Mouse (Mus musculus): Measurements from ENCODE around the gene Ggps1. TPM values are rescaled to one million over a fixed set of nuclear protein-coding genes. Genes with fewer than 3 reads are reported as not detected.
"Not testable (repeated sequence)": the region's sequence is repeated elsewhere in the genome, so short reads cannot be mapped to it uniquely, and the experiment has no call there.

Gene Ggps1
- polyA plus RNA-seq, 1 experiment from 2014 or later = 51.6 TPM

GRCm38 (mm10) chr13:14021417-14021816, 41.9 kb downstream of the Ggps1 start:
- not testable (repeated sequence) for H3K27ac ChIP-seq (ENCODE audit: low read length); H3K4me1 ChIP-seq (ENCODE audit: insufficient read depth, low read length); H3K9ac ChIP-seq (replicated peaks; ENCODE audit: low read length); H3K27me3 ChIP-seq (ENCODE audit: insufficient read depth, low read length); ATAC-seq (ENCODE audit: low FRiP score, low TSS enrichment); H3K9me3 ChIP-seq (ENCODE audit: low read length); H3K4me2 ChIP-seq (replicated peaks; ENCODE audit: low read depth, low read length); H3K4me3 ChIP-seq (ENCODE audit: low read length)
- WGBS = 50% methylated on average over 7 of the region's 12 CpGs
- peaks cover 10% of the 10 kb centered on the region for H3K36me3 ChIP-seq (ENCODE audit: insufficient read depth, low read length)

- Histone ChIP-seq H3K27me3 (ENCODE audit: insufficient read depth, low read length) (no peaks in the 10 kb centered on the region), H3K9ac (replicated peaks; ENCODE audit: low read length) (no peak overlapping the region), H3K36me3 (ENCODE audit: insufficient read depth, low read length) (peaks cover 18% of the 10 kb centered on the region), H3K27ac (ENCODE audit: low read length) (no peak overlapping the region), H3K4me2 (replicated peaks; ENCODE audit: low read depth, low read length) (no peak overlapping the region), H3K4me1 (ENCODE audit: insufficient read depth, low read length) (no peaks in the 10 kb centered on the region), H3K4me3 (ENCODE audit: low read length) (no peak overlapping the region), H3K9me3 (ENCODE audit: low read length) (no peaks in the 10 kb centered on the region)
- WGBS = 94% methylated on average over 3 of the region's 3 CpGs
- no peak for ATAC-seq (ENCODE audit: low FRiP score, low TSS enrichment)
Measured at GRCm38 (mm10) chr13:14018852-14019251, 44.4 kb downstream of the Ggps1 start.

DNA sequence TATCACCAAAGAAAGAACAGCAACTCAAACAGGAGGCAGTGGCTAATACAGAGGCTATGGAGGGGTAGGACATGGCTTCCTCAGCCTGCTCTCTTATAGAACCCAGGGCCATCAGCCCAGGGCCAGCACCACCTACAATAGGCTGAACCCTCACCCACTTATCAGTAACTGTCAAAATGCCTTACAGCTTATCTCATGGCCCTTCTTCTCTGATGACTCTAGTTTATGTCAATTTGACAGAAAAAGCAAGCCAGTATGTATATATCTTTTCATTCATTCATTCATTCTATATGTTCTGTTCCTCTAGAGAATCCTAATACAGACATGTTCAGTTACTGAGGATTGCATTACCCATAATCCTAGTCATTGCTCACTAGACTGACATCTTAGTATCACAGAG, 45.0 kb downstream of the Ggps1 start:
- Histone ChIP-seq H3K9ac (replicated peaks; ENCODE audit: low read length) (no peak overlapping the region), H3K27me3 (ENCODE audit: insufficient read depth, low read length) (no peaks in the 10 kb centered on the region), H3K9me3 (ENCODE audit: low read length) (no peaks in the 10 kb centered on the region), H3K4me2 (replicated peaks; ENCODE audit: low read depth, low read length) (no peak overlapping the region), H3K27ac (ENCODE audit: low read length) (no peak overlapping the region), H3K4me1 (ENCODE audit: insufficient read depth, low read length) (no peaks in the 10 kb centered on the region), H3K36me3 (ENCODE audit: insufficient read depth, low read length) (peaks cover 21% of the 10 kb centered on the region), H3K4me3 (ENCODE audit: low read length) (no peak overlapping the region)
- ATAC-seq (ENCODE audit: low FRiP score, low TSS enrichment) = no peak

DNA sequence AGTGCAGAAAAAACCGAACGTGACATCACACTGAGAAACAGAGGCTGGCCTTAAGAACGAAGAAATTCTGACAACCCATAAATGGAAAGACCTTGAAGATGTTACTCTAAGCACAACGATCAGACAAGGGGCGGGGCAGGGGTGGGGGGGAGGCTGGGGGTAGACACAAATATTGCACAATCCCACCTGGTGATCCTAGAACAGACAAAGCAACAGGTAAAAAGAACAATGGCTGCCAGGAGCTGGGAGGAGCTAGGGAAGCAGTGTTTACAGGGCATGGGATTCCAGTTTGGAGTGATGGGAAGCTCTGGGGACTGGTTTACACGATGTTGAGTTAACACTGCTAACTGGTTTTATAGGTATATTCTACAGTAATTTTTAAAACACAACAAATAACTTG, 47.7 kb downstream of the Ggps1 start:
- Histone ChIP-seq H3K36me3 (ENCODE audit: insufficient read depth, low read length) (peaks cover 24% of the 10 kb centered on the region), H3K9me3 (ENCODE audit: low read length) (no peaks in the 10 kb centered on the region), H3K4me1 (ENCODE audit: insufficient read depth, low read length) (no peaks in the 10 kb centered on the region), H3K27me3 (ENCODE audit: insufficient read depth, low read length) (no peaks in the 10 kb centered on the region), H3K4me3 (ENCODE audit: low read length) (no peak overlapping the region), H3K27ac (ENCODE audit: low read length) (no peak overlapping the region), H3K9ac (replicated peaks; ENCODE audit: low read length) (no peak overlapping the region), H3K4me2 (replicated peaks; ENCODE audit: low read depth, low read length) (no peak overlapping the region)
- no peak for ATAC-seq (ENCODE audit: low FRiP score, low TSS enrichment)
- 94% methylated on average over 6 of the region's 6 CpGs for WGBS

- no peak for ATAC-seq (ENCODE audit: low FRiP score, low TSS enrichment)
- Histone ChIP-seq H3K4me1 (ENCODE audit: insufficient read depth, low read length) (no peaks in the 10 kb centered on the region), H3K9ac (replicated peaks; ENCODE audit: low read length) (no peak overlapping the region), H3K27me3 (ENCODE audit: insufficient read depth, low read length) (no peaks in the 10 kb centered on the region), H3K4me2 (replicated peaks; ENCODE audit: low read depth, low read length) (no peak overlapping the region), H3K36me3 (ENCODE audit: insufficient read depth, low read length) (peaks cover 23% of the 10 kb centered on the region), H3K27ac (ENCODE audit: low read length) (no peak overlapping the region), H3K9me3 (ENCODE audit: low read length) (no peaks in the 10 kb centered on the region), H3K4me3 (ENCODE audit: low read length) (no peak overlapping the region)
- WGBS = 90% methylated on average over 4 of the region's 4 CpGs
Measured at GRCm38 (mm10) chr13:14014540-14014939, 48.7 kb downstream of the Ggps1 start.

GRCm38 (mm10) chr13:14014001-14014400, 49.3 kb downstream of the Ggps1 start:
- H3K9ac ChIP-seq (replicated peaks; ENCODE audit: low read length) = no peak overlapping the region
- H3K4me3 ChIP-seq (ENCODE audit: low read length) = no peak overlapping the region
- H3K4me1 ChIP-seq (ENCODE audit: insufficient read depth, low read length) = no peaks in the 10 kb centered on the region
- H3K4me2 ChIP-seq (replicated peaks; ENCODE audit: low read depth, low read length) = no peak overlapping the region
- no peak overlapping the region for H3K27ac ChIP-seq (ENCODE audit: low read length)
- WGBS = 95% methylated on average over 2 of the region's 2 CpGs
- ATAC-seq (ENCODE audit: low FRiP score, low TSS enrichment) = no peak
- peaks cover 20% of the 10 kb centered on the region for H3K36me3 ChIP-seq (ENCODE audit: insufficient read depth, low read length)
- no peaks in the 10 kb centered on the region for H3K27me3 ChIP-seq (ENCODE audit: insufficient read depth, low read length)
- H3K9me3 ChIP-seq (ENCODE audit: low read length) = no peaks in the 10 kb centered on the region

DNA sequence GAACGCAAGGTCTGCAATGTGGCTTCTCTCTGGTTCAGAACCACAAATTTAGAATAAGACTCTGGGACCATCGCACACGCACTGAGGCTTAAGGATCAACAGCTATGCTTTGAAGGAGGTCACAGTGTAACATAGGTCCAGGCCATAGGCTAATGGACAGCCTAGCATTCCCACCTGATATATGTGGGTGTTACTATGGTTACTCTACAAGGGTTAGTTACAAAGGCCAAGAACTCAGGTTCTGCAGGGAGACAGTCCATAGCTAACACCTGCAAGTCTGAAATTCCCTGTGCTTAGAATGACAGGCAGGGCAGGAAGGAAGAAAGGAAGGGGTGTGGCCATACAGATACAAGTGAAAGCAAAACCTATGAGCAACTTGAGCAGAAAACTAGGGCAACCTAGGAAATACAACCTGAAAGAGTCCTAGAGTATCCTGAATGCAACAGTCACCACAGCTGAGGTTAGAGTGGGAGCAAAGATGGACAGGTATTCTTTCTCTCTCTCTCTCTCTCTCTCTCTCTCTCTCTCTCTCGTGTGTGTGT, 51.8 kb downstream of the Ggps1 start:
- Histone ChIP-seq H3K36me3 (ENCODE audit: insufficient read depth, low read length) (peaks cover 19% of the 10 kb centered on the region), H3K4me3 (ENCODE audit: low read length) (no peak overlapping the region), H3K9ac (replicated peaks; ENCODE audit: low read length) (no peak overlapping the region), H3K27ac (ENCODE audit: low read length) (no peak overlapping the region), H3K4me1 (ENCODE audit: insufficient read depth, low read length) (no peaks in the 10 kb centered on the region), H3K27me3 (ENCODE audit: insufficient read depth, low read length) (no peaks in the 10 kb centered on the region), H3K9me3 (ENCODE audit: low read length) (no peaks in the 10 kb centered on the region), H3K4me2 (replicated peaks; ENCODE audit: low read depth, low read length) (no peak overlapping the region)
- 88% methylated on average over 4 of the region's 4 CpGs for WGBS
- no peak for ATAC-seq (ENCODE audit: low FRiP score, low TSS enrichment)

DNA sequence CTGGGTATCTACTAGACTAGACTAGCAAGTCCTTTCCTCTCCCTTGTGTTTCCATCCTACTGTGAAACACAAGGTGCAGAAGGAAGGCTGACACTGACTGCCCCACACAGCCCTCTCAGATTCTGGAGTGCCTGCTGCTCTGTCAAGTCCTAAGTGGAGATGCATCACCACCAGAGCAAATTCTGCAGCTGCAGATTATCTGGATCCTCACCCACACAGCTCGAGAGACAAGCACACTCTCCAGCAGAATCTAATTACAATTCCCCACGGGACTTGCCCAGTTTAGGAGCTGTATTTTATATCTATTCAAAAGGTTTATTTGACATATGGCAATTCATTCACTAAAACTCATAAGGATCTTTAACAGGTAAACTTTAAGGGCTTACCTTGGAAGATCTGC, 57.2 kb downstream of the Ggps1 start:
- WGBS = 69% methylated on average over 2 of the region's 2 CpGs
- no peak overlapping the region for H3K4me2 ChIP-seq (replicated peaks; ENCODE audit: low read depth, low read length)
- H3K9me3 ChIP-seq (ENCODE audit: low read length) = no peaks in the 10 kb centered on the region
- no peak overlapping the region for H3K27ac ChIP-seq (ENCODE audit: low read length)
- H3K36me3 ChIP-seq (ENCODE audit: insufficient read depth, low read length) = peaks cover 31% of the 10 kb centered on the region
- H3K27me3 ChIP-seq (ENCODE audit: insufficient read depth, low read length) = no peaks in the 10 kb centered on the region
- H3K9ac ChIP-seq (replicated peaks; ENCODE audit: low read length) = no peak overlapping the region
- no peak for ATAC-seq (ENCODE audit: low FRiP score, low TSS enrichment)
- H3K4me1 ChIP-seq (ENCODE audit: insufficient read depth, low read length) = no peaks in the 10 kb centered on the region
- no peak overlapping the region for H3K4me3 ChIP-seq (ENCODE audit: low read length)

GRCm38 (mm10) chr13:14004999-14005398, 58.3 kb downstream of the Ggps1 start:
- Histone ChIP-seq H3K4me1 (ENCODE audit: insufficient read depth, low read length) (no peaks in the 10 kb centered on the region), H3K27ac (ENCODE audit: low read length) (no peak overlapping the region), H3K4me2 (replicated peaks; ENCODE audit: low read depth, low read length) (no peak overlapping the region), H3K9me3 (ENCODE audit: low read length) (no peaks in the 10 kb centered on the region), H3K4me3 (ENCODE audit: low read length) (no peak overlapping the region), H3K36me3 (ENCODE audit: insufficient read depth, low read length) (peaks cover 40% of the 10 kb centered on the region), H3K9ac (replicated peaks; ENCODE audit: low read length) (no peak overlapping the region), H3K27me3 (ENCODE audit: insufficient read depth, low read length) (no peaks in the 10 kb centered on the region)
- 88% methylated on average over 5 of the region's 5 CpGs for WGBS
- ATAC-seq (ENCODE audit: low FRiP score, low TSS enrichment) = no peak

DNA sequence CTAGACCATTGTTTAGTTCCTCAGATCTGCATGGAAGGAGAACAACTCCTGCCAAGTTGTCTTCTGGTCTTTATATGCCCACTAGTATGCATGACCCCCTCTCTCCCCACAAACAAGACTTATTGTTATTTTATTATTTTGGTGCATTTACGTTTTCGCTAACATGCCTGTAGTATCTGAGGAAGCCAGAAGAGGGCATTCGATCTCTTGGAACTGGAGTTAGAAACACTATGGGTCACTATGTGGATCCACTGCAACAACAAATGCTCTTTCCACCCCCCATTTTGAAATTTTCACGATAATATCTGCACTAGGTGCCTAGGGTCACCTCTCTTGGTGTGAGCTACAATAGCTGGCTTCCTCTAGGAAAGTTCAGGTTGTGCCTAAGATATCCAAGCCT, 59.2 kb downstream of the Ggps1 start:
- Histone ChIP-seq H3K4me3 (ENCODE audit: low read length) (no peak overlapping the region), H3K27ac (ENCODE audit: low read length) (no peak overlapping the region), H3K9ac (replicated peaks; ENCODE audit: low read length) (no peak overlapping the region), H3K9me3 (ENCODE audit: low read length) (no peaks in the 10 kb centered on the region), H3K27me3 (ENCODE audit: insufficient read depth, low read length) (no peaks in the 10 kb centered on the region), H3K4me2 (replicated peaks; ENCODE audit: low read depth, low read length) (no peak overlapping the region), H3K36me3 (ENCODE audit: insufficient read depth, low read length) (peaks cover 44% of the 10 kb centered on the region), H3K4me1 (ENCODE audit: insufficient read depth, low read length) (no peaks in the 10 kb centered on the region)
- 86% methylated on average over 4 of the region's 4 CpGs for WGBS
- ATAC-seq (ENCODE audit: low FRiP score, low TSS enrichment) = no peak
